Comparison of ENCODE assay signal across 8 mouse cellular contexts in genomic region chr9:37207929-37208411, GRCm38 (mm10). TPM values are rescaled to one million over a fixed set of nuclear protein-coding genes. Genes with fewer than 3 reads are reported as not detected.
A peak's percentile ranks its signal among the peaks of the same experiment; 100 is the strongest.
DNase-seq lines count a peak whose midpoint lies in the region; ATAC-seq and TF ChIP-seq lines count a peak whose summit lies in the region.

Gene Tmem218 (plus strand): TSS chr9:37208223.

- peak; percentile 100 for ATAC-seq in kidney, embryonic 14.5 days (ENCODE audit: low FRiP score, low TSS enrichment)
- peak; percentile 100 for ATAC-seq in limb, embryonic 15.5 days (ENCODE audit: insufficient number of reproducible peaks, low FRiP score, low TSS enrichment, low read depth)

- H3K9me3 ChIP-seq in kidney, embryonic 14.5 days (ENCODE audit: control insufficient read depth, low read length) = no peaks in the 10 kb centered on the region
- H3K9me3 ChIP-seq in limb, embryonic 15.5 days = no peaks in the 10 kb centered on the region

- peak within 1 kb of the TSS; percentile 65 for H3K9ac ChIP-seq in kidney, embryonic 14.5 days (ENCODE audit: low read depth, low read length)
- H3K9ac ChIP-seq in limb, embryonic 15.5 days = peak within 1 kb of the TSS; percentile 62

- H3K4me2 ChIP-seq in kidney, embryonic 14.5 days (replicated peaks; ENCODE audit: low read depth, low read length) = peak within 1 kb of the TSS; percentile 65
- peak within 1 kb of the TSS; percentile 71 for H3K4me2 ChIP-seq in limb, embryonic 15.5 days

- no peak for TF ChIP-seq POLR2A in bone marrow macrophage, adult 2 months (IDR thresholded peaks at IDR 0.05; ENCODE audit: borderline replicate concordance, low read depth, low read length)
- TF ChIP-seq POLR2A in embryonic fibroblast, embryonic 13.5 days (IDR thresholded peaks at IDR 0.05; ENCODE audit: low read depth, low read length) = peak; percentile 79

- under 1% methylated on average over 21 of the region's 21 CpGs for WGBS in kidney, embryonic 14.5 days
- 0% methylated on average over 21 of the region's 21 CpGs for WGBS in limb, embryonic 15.5 days

- no peaks in the 10 kb centered on the region for H3K27me3 ChIP-seq in kidney, embryonic 14.5 days (ENCODE audit: control insufficient read depth, insufficient read depth, low read length)
- H3K27me3 ChIP-seq in limb, embryonic 15.5 days = no peaks in the 10 kb centered on the region

- DNase-seq in A20 (ENCODE audit: low read depth, low spot score) = peak; percentile 99
- peak; percentile 98 for DNase-seq in heart, adult 9 months (ENCODE audit: low spot score in 2 of 2)
- peak; percentile 77 to 82 for DNase-seq in monocyte, adult 2 months (ENCODE audit: low read depth in 1 of 2, low spot score in 2 of 2)
- DNase-seq in spleen, postnatal 36 days (ENCODE audit: low spot score in 2 of 2) = peak; percentile 93 to 94

- H3K4me3 ChIP-seq in bone marrow macrophage, adult 2 months (ENCODE audit: insufficient read depth, low read length) = peak within 1 kb of the TSS; percentile 86
- H3K4me3 ChIP-seq in embryonic fibroblast, embryonic 13.5 days (ENCODE audit: insufficient read depth, low read length) = peak within 1 kb of the TSS; percentile 72
- peak within 1 kb of the TSS; percentile 64 for H3K4me3 ChIP-seq in kidney, embryonic 14.5 days (ENCODE audit: low read length)
- H3K4me3 ChIP-seq in limb, embryonic 15.5 days = peak within 1 kb of the TSS; percentile 71

- peak within 1 kb of the TSS; percentile 49 for H3K27ac ChIP-seq in bone marrow macrophage, adult 2 months (ENCODE audit: insufficient read depth, low read depth, low read length)
- H3K27ac ChIP-seq in embryonic fibroblast, embryonic 13.5 days (ENCODE audit: insufficient read depth, low read length) = no peak within 1 kb of the TSS
- H3K27ac ChIP-seq in kidney, embryonic 14.5 days (ENCODE audit: low read depth, low read length) = peak within 1 kb of the TSS; percentile 51
- peak within 1 kb of the TSS; percentile 87 for H3K27ac ChIP-seq in limb, embryonic 15.5 days

- no peak for TF ChIP-seq CTCF in bone marrow macrophage, adult 2 months (IDR thresholded peaks at IDR 0.05; ENCODE audit: low read depth, low read length)
- TF ChIP-seq CTCF in embryonic fibroblast, embryonic 13.5 days (IDR thresholded peaks at IDR 0.05; ENCODE audit: borderline replicate concordance, insufficient read depth, low read length) = no peak

- no peaks in the 10 kb centered on the region for H3K36me3 ChIP-seq in kidney, embryonic 14.5 days (ENCODE audit: control insufficient read depth, insufficient read depth, low read length)
- H3K36me3 ChIP-seq in limb, embryonic 15.5 days = no peaks in the 10 kb centered on the region

- H3K4me1 ChIP-seq in bone marrow macrophage, adult 2 months (ENCODE audit: control insufficient read depth, insufficient read depth, low read length) = peaks cover 10% of the 10 kb centered on the region
- H3K4me1 ChIP-seq in embryonic fibroblast, embryonic 13.5 days (ENCODE audit: control insufficient read depth, insufficient read depth, low read length) = 0 out of 2 replicates have a peak, but pooled peaks cover 3% of the 10 kb centered on the region
- no peaks in the 10 kb centered on the region; the same call in 1 of the 2 replicates for H3K4me1 ChIP-seq in kidney, embryonic 14.5 days (ENCODE audit: control insufficient read depth, insufficient read depth, low read length)
- H3K4me1 ChIP-seq in limb, embryonic 15.5 days = peaks cover 12% of the 10 kb centered on the region; the same call in 1 of the 2 replicates

RNA-seq across cellular contexts. Expression of gene Tmem218, which starts in this region (rescaled TPM):
- polyA plus RNA-seq in bone marrow macrophage, adult 2 months (2012; ENCODE audit: insufficient read depth, insufficient read length, missing spikeins) = 4.7 and 5.9 TPM in 2 replicates
- polyA plus RNA-seq in embryonic fibroblast, embryonic 13.5 days (2011; ENCODE audit: insufficient read length, low read depth, missing spikeins) = 4.1 and 6.3 TPM in 2 replicates
- polyA plus RNA-seq in kidney, embryonic 14.5 days (2014; fragmentation: Nextera tagmentation; extraction: Ambion mirVana) = 12.2 and 13.6 TPM in 2 replicates
- 10.9 and 11.2 TPM in 2 replicates for polyA plus RNA-seq in limb, embryonic 15.5 days (2015; fragmentation: Nextera tagmentation; extraction: Ambion mirVana)
